Mouse (Mus musculus) limb, embryonic 12.5 days (tissue): ENCODE results near the gene Gm45717. TPM values are rescaled to one million over a fixed set of nuclear protein-coding genes. Genes with fewer than 3 reads are reported as not detected.

ENCODE experiments used
- ATAC-seq: fragments of 200-750 bp; cut with Nextera tagmentation; 2 replicates; pipeline ENCODE4 v1.8.0; 2017; ENCODE audit warnings: low read depth, moderate TSS enrichment; ENCODE audit not compliant: insufficient number of reproducible peaks, insufficient read depth, low FRiP score, low TSS enrichment
- H3K27ac ChIP-seq: fragments of 300-500 bp; sonication (generic); 2 replicates; pipeline ENCODE4 v1.5.1; 2016; ENCODE audit warnings: mild to moderate bottlenecking, moderate library complexity
- H3K27me3 ChIP-seq: fragments of 300-500 bp; sonication (generic); 2 replicates; pipeline ENCODE4 v1.6.1; 2016; ENCODE audit warnings: mild to moderate bottlenecking, moderate library complexity
- H3K36me3 ChIP-seq: fragments of 300-500 bp; sonication (generic); 2 replicates; pipeline ENCODE4 v1.6.1; 2016; ENCODE audit warnings: mild to moderate bottlenecking, moderate library complexity
- H3K4me1 ChIP-seq: fragments of 300-500 bp; sonication (generic); replicated peaks from 2 replicates; pipeline ENCODE4 v1.6.1; 2016
- H3K4me2 ChIP-seq: fragments of 300-500 bp; sonication (generic); 2 replicates; pipeline ENCODE4 v1.6.1; 2016; ENCODE audit warnings: mild to moderate bottlenecking, moderate library complexity
- H3K4me3 ChIP-seq: fragments of 300-500 bp; sonication (generic); replicated peaks from 2 replicates; pipeline ENCODE4 v1.5.1; 2016; ENCODE audit warnings: mild to moderate bottlenecking
- H3K9ac ChIP-seq: fragments of 300-500 bp; sonication (generic); replicated peaks from 2 replicates; pipeline ENCODE4 v1.6.1; 2016; ENCODE audit warnings: mild to moderate bottlenecking, moderate library complexity
- H3K9me3 ChIP-seq: fragments of 300-500 bp; sonication (generic); 2 replicates; pipeline ENCODE4 v1.6.1; 2016; ENCODE audit warnings: mild to moderate bottlenecking, moderate library complexity
- WGBS: fragments of 180-500 bp; shearing (Covaris S2); methylation state at CpG from one replicate; pipeline ENCODE4 v1.1.7; 2016; 5-methylcytosine and 5-hydroxymethylcytosine counted together
- polyA plus RNA-seq: library from polyadenylated mRNA; unstranded; fragments of >200 nt; fragmentation: Nextera tagmentation; extraction: Ambion mirVana; gene quantifications from 2 replicates; pipeline ENCODE4 v1.2.1, GENCODE M21; 2016

The Gm45717 gene
- polyA plus RNA-seq, 1 experiment from 2014 or later: not detected

- no peaks in the 10 kb centered on the region for H3K9me3 ChIP-seq
These were observed 50.1 kb downstream of the Gm45717 start for GRCm38 (mm10) chr7:140905642-140906081.

GRCm38 (mm10) chr7:140903212-140903611 is 52.5 kb downstream of the Gm45717 start:
- H3K4me3 ChIP-seq: no peak overlapping the region

More at GRCm38 (mm10) chr7:140905642-140906081, 50.1 kb downstream of the Gm45717 start:
- Histone ChIP-seq H3K36me3 (no peaks in the 10 kb centered on the region), H3K27me3 (no peaks in the 10 kb centered on the region), H3K27ac (no peak overlapping the region), H3K4me3 (no peak overlapping the region), H3K4me2 (no peak overlapping the region), H3K4me1 (peaks cover 9% of the 10 kb centered on the region; the same call in 1 of the 2 replicates), H3K9ac (no peak overlapping the region)
- 75% methylated on average over 2 of the region's 2 CpGs for WGBS
- no peak for ATAC-seq

GRCm38 (mm10) chr7:140902036-140902875 is 53.5 kb downstream of the Gm45717 start:
- Histone ChIP-seq H3K9me3 (no peaks in the 10 kb centered on the region), H3K27ac (peak overlapping the region; percentile 18; the same call in 1 of the 2 replicates), H3K4me2 (no peak overlapping the region), H3K27me3 (no peaks in the 10 kb centered on the region), H3K36me3 (peaks cover 21% of the 10 kb centered on the region), H3K4me3 (no peak overlapping the region), H3K4me1 (peaks cover 3% of the 10 kb centered on the region; the same call in 1 of the 2 replicates), H3K9ac (peak overlapping the region; percentile 14; the same call in 1 of the 2 replicates)
- ATAC-seq: no peak
- 67% methylated on average over 15 of the region's 15 CpGs for WGBS

More at GRCm38 (mm10) chr7:140903212-140903611, 52.5 kb downstream of the Gm45717 start:
- no peak overlapping the region for H3K4me2 ChIP-seq
- peak; percentile 67; the same call in 1 of the 2 replicates for ATAC-seq
- H3K9me3 ChIP-seq: no peaks in the 10 kb centered on the region
- no peaks in the 10 kb centered on the region for H3K27me3 ChIP-seq
- H3K4me1 ChIP-seq: peaks cover 3% of the 10 kb centered on the region; the same call in 1 of the 2 replicates
- H3K36me3 ChIP-seq: peaks cover 12% of the 10 kb centered on the region
- 25% methylated on average over 13 of the region's 13 CpGs for WGBS
- no peak overlapping the region for H3K9ac ChIP-seq
- no peak overlapping the region for H3K27ac ChIP-seq

DNA sequence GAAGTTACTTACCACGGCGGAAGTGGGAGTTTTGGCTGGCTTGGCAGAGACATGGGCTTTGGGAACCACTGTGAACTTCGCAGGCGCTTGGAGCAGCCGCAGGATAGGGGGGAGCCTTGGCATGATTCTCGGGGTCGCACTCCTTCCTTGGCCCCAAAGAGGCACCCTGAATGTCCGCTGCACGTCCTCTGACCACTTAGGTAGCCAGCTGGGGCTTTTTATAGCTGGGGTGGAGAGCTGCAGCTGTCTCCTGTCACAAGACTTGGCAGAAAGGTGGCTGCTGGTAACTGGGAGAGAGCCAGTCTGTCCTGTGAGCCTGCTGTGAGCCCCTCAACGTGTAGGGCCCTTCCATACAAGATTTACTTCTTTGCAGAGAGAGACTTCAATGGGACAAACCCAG is 55.5 kb downstream of the Gm45717 start, which contains the start of gene Cox8b:
Cox8b (minus strand) TSS at position 227 of the 400 bp plus-strand sequence.
- no peak within 1 kb of the TSS for H3K27ac ChIP-seq

More for the DNA sequence above, 55.5 kb downstream of the Gm45717 start, which contains the start of gene Cox8b:
- Histone ChIP-seq H3K4me1 (peaks cover 3% of the 10 kb centered on the region; the same call in 1 of the 2 replicates), H3K36me3 (peaks cover 41% of the 10 kb centered on the region), H3K9me3 (no peaks in the 10 kb centered on the region), H3K4me3 (no peak within 1 kb of the TSS), H3K27me3 (no peaks in the 10 kb centered on the region), H3K4me2 (no peak within 1 kb of the TSS), H3K9ac (peak within 1 kb of the TSS; percentile 23; the same call in 1 of the 2 replicates)
- no peak for ATAC-seq
- WGBS: 73% methylated on average over 10 of the region's 10 CpGs

Other genes with a start within 250 kb of the Gm45717 start
- gene Cyp2e1, start 192.2 kb downstream of the Gm45717 start, polyA plus RNA-seq: not detected in 2 replicates
- gene Syce1, start 168.1 kb downstream of the Gm45717 start, polyA plus RNA-seq: 0.69 and 1.4 TPM in 2 replicates
- 3.0 TPM in 2 replicates for gene Zfp941, start 133.8 kb downstream of the Gm45717 start, polyA plus RNA-seq
- gene Urah, start 120.9 kb downstream of the Gm45717 start, polyA plus RNA-seq: 0.33 and 1.3 TPM in 2 replicates
- gene Scgb1c1, start 110.4 kb downstream of the Gm45717 start, polyA plus RNA-seq: not detected in 2 replicates
- gene Odf3, start 108.1 kb downstream of the Gm45717 start, polyA plus RNA-seq: not detected in 2 replicates
- gene Gm45785, start 99.6 kb downstream of the Gm45717 start, polyA plus RNA-seq: 0.23 TPM in 1 of 2 replicates, not detected in the other
- 53.0 and 60.3 TPM in 2 replicates for gene Ric8a, start 99.0 kb downstream of the Gm45717 start, polyA plus RNA-seq
- 38.3 and 38.9 TPM in 2 replicates for gene Bet1l, start 98.4 kb downstream of the Gm45717 start, polyA plus RNA-seq
- 271 and 302 TPM in 2 replicates for gene Psmd13, start 74.0 kb downstream of the Gm45717 start, polyA plus RNA-seq
- gene Sirt3, start 73.6 kb downstream of the Gm45717 start, polyA plus RNA-seq: 28.3 and 29.9 TPM in 2 replicates
- 1.9 and 2.7 TPM in 2 replicates for gene Cox8b, start 55.5 kb downstream of the Gm45717 start, polyA plus RNA-seq
- not detected in 2 replicates for gene Nlrp6, start 35.0 kb downstream of the Gm45717 start, polyA plus RNA-seq
- 18.9 and 21.5 TPM in 2 replicates for gene Pgghg, start 14.5 kb downstream of the Gm45717 start, polyA plus RNA-seq
- 5.6 and 6.1 TPM in 2 replicates for gene Ifitm5, start 5.6 kb downstream of the Gm45717 start, polyA plus RNA-seq
- 941 and 1,046 TPM in 2 replicates for gene Ifitm2, start 50 bp upstream of the Gm45717 start, polyA plus RNA-seq
- gene Ifitm1, start 11.3 kb upstream of the Gm45717 start, polyA plus RNA-seq: 77.8 and 78.8 TPM in 2 replicates
- gene Ifitm3, start 54.8 kb upstream of the Gm45717 start, polyA plus RNA-seq: 56.5 and 68.6 TPM in 2 replicates
- gene Ifitm6, start 62.0 kb upstream of the Gm45717 start, polyA plus RNA-seq: not detected in 2 replicates
- not detected in 2 replicates for gene Gm17387, start 73.2 kb upstream of the Gm45717 start, polyA plus RNA-seq
- gene B4galnt4, start 105.2 kb upstream of the Gm45717 start, polyA plus RNA-seq: 37.3 and 40.1 TPM in 2 replicates
- gene Pkp3, start 122.3 kb upstream of the Gm45717 start, polyA plus RNA-seq: 14.6 and 14.9 TPM in 2 replicates
- 2.2 and 2.5 TPM in 2 replicates for gene Sigirr, start 144.6 kb upstream of the Gm45717 start, polyA plus RNA-seq
- 1.6 and 2.0 TPM in 2 replicates for gene Ano9, start 161.9 kb upstream of the Gm45717 start, polyA plus RNA-seq
- 76.0 and 76.7 TPM in 2 replicates for gene Ptdss2, start 166.4 kb upstream of the Gm45717 start, polyA plus RNA-seq
- gene Rnh1, start 216.9 kb upstream of the Gm45717 start, polyA plus RNA-seq: 88.5 and 91.5 TPM in 2 replicates
- gene Hras, start 238.1 kb upstream of the Gm45717 start, polyA plus RNA-seq: 95.3 and 98.1 TPM in 2 replicates
- gene Lrrc56, start 238.2 kb upstream of the Gm45717 start, polyA plus RNA-seq: 17.0 and 19.0 TPM in 2 replicates